Mouse (Mus musculus): ENCODE measurements around the gene Wdr1. TPM values are rescaled to one million over a fixed set of nuclear protein-coding genes. Genes with fewer than 3 reads are reported as not detected.

The Wdr1 gene
- total RNA-seq, 2 experiments from 2014 or later, result 46.1 to 78.0 TPM

Other genes with a start within 250 kb of the Wdr1 start
- not detected in 2 replicates for gene Drd5, start 243.9 kb downstream of the Wdr1 start, total RNA-seq (2015; ENCODE audit: low replicate concordance)
- not detected in 2 replicates for gene Drd5, start 243.9 kb downstream of the Wdr1 start, total RNA-seq (2017; ENCODE audit: low replicate concordance)
- 2.9 TPM in 1 of 2 replicates, not detected in the other for gene Slc2a9, start 60.1 kb downstream of the Wdr1 start, total RNA-seq (2015; ENCODE audit: low replicate concordance)
- 0.90 TPM in 1 of 2 replicates, not detected in the other for gene Slc2a9, start 60.1 kb downstream of the Wdr1 start, total RNA-seq (2017; ENCODE audit: low replicate concordance)
- gene Zfp518b, start 121.6 kb upstream of the Wdr1 start, total RNA-seq (2015; ENCODE audit: low replicate concordance), result 1.3 and 1.4 TPM in 2 replicates
- 0.76 and 1.7 TPM in 2 replicates for gene Zfp518b, start 121.6 kb upstream of the Wdr1 start, total RNA-seq (2017; ENCODE audit: low replicate concordance)